10 mouse cellular contexts compared by ENCODE assay signal in the genomic region with DNA sequence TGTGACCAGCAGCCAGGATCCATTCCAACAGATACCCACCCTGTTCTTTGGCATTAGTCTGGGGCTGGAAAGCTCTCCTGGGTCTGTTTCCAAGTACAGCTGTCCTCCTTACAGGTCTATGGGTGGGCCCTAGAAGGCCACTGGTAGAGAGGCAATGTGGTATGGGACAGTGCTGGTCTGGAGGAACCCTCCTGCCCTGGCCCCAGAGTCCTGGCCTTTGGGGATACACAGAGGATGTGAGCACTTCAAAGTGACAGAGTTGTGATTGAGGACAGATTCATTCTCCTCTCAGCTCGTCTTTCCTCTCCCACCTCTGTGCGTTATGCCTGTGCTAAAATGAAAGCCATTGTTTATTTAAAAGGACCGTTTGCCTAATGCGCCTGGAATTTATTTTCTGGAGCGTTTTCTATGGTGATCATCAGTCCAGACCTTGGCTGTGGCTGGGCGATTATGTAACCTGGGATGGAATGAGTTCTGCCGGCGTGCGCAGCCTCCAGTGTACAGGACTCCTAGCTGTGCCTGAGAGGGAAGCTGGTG.
DNase-seq lines count a peak whose midpoint lies in the region; ATAC-seq and TF ChIP-seq lines count a peak whose summit lies in the region.
"Had no signal": no experiment of that assay in that cellular context is flagged by ENCODE, and none has a peak within 500 bp of the region (broad histone marks: within the 10 kb centered on the region; RNA-seq: fewer than 3 reads in every experiment).

No protein-coding gene starts in this region.

- H3K36me3 ChIP-seq in kidney, postnatal 0 days (ENCODE audit: insufficient read depth, low read length) = no peaks in the 10 kb centered on the region
- H3K36me3 ChIP-seq in stomach, embryonic 14.5 days (ENCODE audit: control insufficient read depth, insufficient read depth, low read length) = no peaks in the 10 kb centered on the region
- H3K36me3 ChIP-seq: hindbrain, embryonic 15.5 days; neural tube, embryonic 13.5 days had no signal

- ATAC-seq in kidney, postnatal 0 days (replicated peaks; ENCODE audit: low FRiP score, low read depth) = no peak
- ATAC-seq in stomach, embryonic 14.5 days (ENCODE audit: insufficient number of reproducible peaks, insufficient read depth, low FRiP score, low read depth) = peak; percentile 82; the same call in 1 of the 2 replicates

- intact Hi-C loops in left cerebral cortex, adult 2 months (cut with DNase I) = no loop called here

- H3K4me1 ChIP-seq in brown adipose tissue, adult 24 weeks (ENCODE audit: control insufficient read depth, insufficient read depth, insufficient read length, low read length) = peaks cover 19% of the 10 kb centered on the region
- no peaks in the 10 kb centered on the region; the same call in 1 of the 2 replicates for H3K4me1 ChIP-seq in kidney, postnatal 0 days (replicated peaks; ENCODE audit: insufficient read depth, low read length)
- H3K4me1 ChIP-seq in stomach, embryonic 14.5 days (ENCODE audit: control insufficient read depth, insufficient read depth, low read length) = peaks cover 16% of the 10 kb centered on the region
- H3K4me1 ChIP-seq: hindbrain, embryonic 15.5 days; neural tube, embryonic 13.5 days had no signal

- peak; percentile 85 for DNase-seq in heart, adult 8-10 months (ENCODE audit: low spot score)
- DNase-seq in kidney, postnatal 0 days (ENCODE audit: low spot score) = no peak
- DNase-seq in cerebellum, postnatal 36 days = no peak
- no peak for DNase-seq in left cerebral cortex, adult 2 months (ENCODE audit: extremely low spot score in 1 of 2, low spot score in 2 of 2)
- DNase-seq in layer of hippocampus, postnatal 25 days (ENCODE audit: extremely low spot score in 1 of 2, low spot score in 1 of 2) = no peak
- DNase-seq in MN1 (ENCODE audit: low spot score) = no peak

- TF ChIP-seq CTCF in kidney, postnatal 0 days (IDR thresholded peaks at IDR 0.05; ENCODE audit: low read depth) = no peak
- TF ChIP-seq CTCF in left cerebral cortex, adult 2 months (IDR thresholded peaks at IDR 0.05) = no peak

- 35% methylated on average over 9 of the region's 9 CpGs for WGBS in kidney, postnatal 0 days
- 13% methylated on average over 9 of the region's 9 CpGs for WGBS in stomach, embryonic 14.5 days

- H3K27me3 ChIP-seq in kidney, postnatal 0 days (ENCODE audit: insufficient read depth, low read length) = no peaks in the 10 kb centered on the region
- H3K27me3 ChIP-seq in stomach, embryonic 14.5 days (ENCODE audit: control insufficient read depth, insufficient read depth, low read length) = no peaks in the 10 kb centered on the region
- H3K27me3 ChIP-seq: hindbrain, embryonic 15.5 days; neural tube, embryonic 13.5 days had no signal

- no peak overlapping the region for H3K4me2 ChIP-seq in kidney, postnatal 0 days (ENCODE audit: low read length)
- no peak overlapping the region for H3K4me2 ChIP-seq in stomach, embryonic 14.5 days (replicated peaks; ENCODE audit: low read depth, low read length)
- H3K4me2 ChIP-seq: hindbrain, embryonic 15.5 days; neural tube, embryonic 13.5 days had no signal

- H3K9me3 ChIP-seq in kidney, postnatal 0 days (replicated peaks; ENCODE audit: low read length) = no peaks in the 10 kb centered on the region
- H3K9me3 ChIP-seq in stomach, embryonic 14.5 days (ENCODE audit: control insufficient read depth, low read depth, low read length) = no peaks in the 10 kb centered on the region
- H3K9me3 ChIP-seq: hindbrain, embryonic 15.5 days; neural tube, embryonic 13.5 days had no signal

- H3K4me3 ChIP-seq in brown adipose tissue, adult 24 weeks (ENCODE audit: insufficient read depth, low read depth, low read length) = no peak overlapping the region; the same call in 1 of the 2 replicates
- no peak overlapping the region for H3K4me3 ChIP-seq in kidney, postnatal 0 days (replicated peaks; ENCODE audit: low read depth, low read length)
- H3K4me3 ChIP-seq in stomach, embryonic 14.5 days (ENCODE audit: low read depth, low read length) = no peak overlapping the region
- no peak overlapping the region for H3K4me3 ChIP-seq in left cerebral cortex, adult 2 months
- H3K4me3 ChIP-seq: hindbrain, embryonic 15.5 days; neural tube, embryonic 13.5 days had no signal

- H3K9ac ChIP-seq in kidney, postnatal 0 days (ENCODE audit: low read depth, low read length) = no peak overlapping the region
- H3K9ac ChIP-seq in stomach, embryonic 14.5 days (replicated peaks; ENCODE audit: low read depth, low read length) = no peak overlapping the region
- H3K9ac ChIP-seq: hindbrain, embryonic 15.5 days; neural tube, embryonic 13.5 days had no signal

- H3K27ac ChIP-seq in brown adipose tissue, adult 24 weeks (replicated peaks; ENCODE audit: low read depth, low read length) = peak overlapping the region; percentile 87
- H3K27ac ChIP-seq in kidney, postnatal 0 days = 0 out of 2 replicates have a peak overlapping the region, but pooled peaks have one; percentile 6
- peak overlapping the region; percentile 84 for H3K27ac ChIP-seq in stomach, embryonic 14.5 days (ENCODE audit: low read length)
- H3K27ac ChIP-seq in left cerebral cortex, adult 2 months = no peak overlapping the region
- H3K27ac ChIP-seq: hindbrain, embryonic 15.5 days; neural tube, embryonic 13.5 days had no signal
